Mouse (Mus musculus): ENCODE data around the gene Dpy19l2. TPM values are rescaled to one million over a fixed set of nuclear protein-coding genes. Genes with fewer than 3 reads are reported as not detected.

Gene Dpy19l2
- polyA plus RNA-seq, 1 experiment = 0.23 TPM

GRCm38 (mm10) chr9:24511371-24512120 is 184.5 kb downstream of the Dpy19l2 start:
- no peak for DNase-seq (ENCODE audit: low read depth)
- no peak for TF ChIP-seq POLR2A (IDR thresholded peaks at IDR 0.05; ENCODE audit: borderline replicate concordance, extremely low read depth, insufficient read depth, insufficient read length, poor library complexity, severe bottlenecking)

- no peak for DNase-seq (ENCODE audit: low read depth)
- no peak for TF ChIP-seq CTCF (IDR thresholded peaks at IDR 0.05; ENCODE audit: borderline replicate concordance, extremely low read depth, insufficient read depth, insufficient read length)
- TF ChIP-seq POLR2A (IDR thresholded peaks at IDR 0.05; ENCODE audit: borderline replicate concordance, extremely low read depth, insufficient read depth, insufficient read length, poor library complexity, severe bottlenecking) = no peak
These were observed 187.2 kb downstream of the Dpy19l2 start for GRCm38 (mm10) chr9:24508880-24509279.

Other genes starting within 250 kb of the Dpy19l2 start
- 44.5 and 76.3 TPM in 2 replicates for gene Dpy19l1, start 193.2 kb downstream of the Dpy19l2 start, polyA plus RNA-seq (2012; rRNA removed)
- gene Cypt4, start 71.1 kb downstream of the Dpy19l2 start, polyA plus RNA-seq (2012; rRNA removed) = not detected in 2 replicates
- 0.25 and 1.4 TPM in 2 replicates for gene Tbx20, start 78.0 kb upstream of the Dpy19l2 start, polyA plus RNA-seq (2012; rRNA removed)

Data from brain, embryonic 14.5 days (tissue).